Mouse (Mus musculus) neural tube, embryonic 15.5 days (tissue): ENCODE data around the gene Rtn4rl1. TPM values are rescaled to one million over a fixed set of nuclear protein-coding genes. Genes with fewer than 3 reads are reported as not detected.
"Not testable (repeated sequence)": the region's sequence is repeated elsewhere in the genome, so short reads cannot be mapped to it uniquely, and the experiment has no call there.

Experiments used
- ATAC-seq: fragments of 200-750 bp; cut with Nextera tagmentation; 2 replicates; pipeline ENCODE4 v1.8.0; 2017; ENCODE audit warnings: mild to moderate bottlenecking, moderate TSS enrichment, moderate library complexity; ENCODE audit not compliant: low FRiP score
- H3K27ac ChIP-seq: fragments of 300-500 bp; sonication (generic); replicated peaks from 2 replicates; pipeline ENCODE4 v1.5.1; 2015; ENCODE audit warnings: mild to moderate bottlenecking, inconsistent platforms
- H3K27me3 ChIP-seq: fragments of 300-500 bp; sonication (generic); replicated peaks from 2 replicates; pipeline ENCODE4 v1.6.1; 2015; ENCODE audit warnings: inconsistent platforms
- H3K36me3 ChIP-seq: fragments of 300-500 bp; sonication (generic); 2 replicates; pipeline ENCODE4 v1.6.1; 2015; ENCODE audit warnings: inconsistent platforms
- H3K4me1 ChIP-seq: fragments of 300-500 bp; sonication (generic); 2 replicates; pipeline ENCODE4 v1.6.1; 2015; ENCODE audit warnings: inconsistent platforms
- H3K4me2 ChIP-seq: fragments of 300-500 bp; sonication (generic); 2 replicates; pipeline ENCODE4 v1.6.1; 2015; ENCODE audit warnings: inconsistent platforms, mild to moderate bottlenecking, moderate library complexity
- H3K4me3 ChIP-seq: fragments of 300-500 bp; sonication (generic); replicated peaks from 2 replicates; pipeline ENCODE4 v1.5.1; 2015; ENCODE audit warnings: mild to moderate bottlenecking, inconsistent platforms
- H3K9ac ChIP-seq: fragments of 300-500 bp; sonication (generic); replicated peaks from 2 replicates; pipeline ENCODE4 v1.6.1; 2015; ENCODE audit warnings: mild to moderate bottlenecking, inconsistent platforms
- H3K9me3 ChIP-seq: fragments of 300-500 bp; sonication (generic); replicated peaks from 2 replicates; pipeline ENCODE4 v1.6.1; 2016; ENCODE audit warnings: inconsistent platforms
- WGBS: fragments of 180-500 bp; shearing (Covaris S2); methylation state at CpG from one replicate; pipeline ENCODE4 v1.1.7; 2015; ENCODE audit warnings: mixed read lengths; 5-methylcytosine and 5-hydroxymethylcytosine counted together
- polyA plus RNA-seq: library from polyadenylated mRNA; unstranded; fragments of >200 nt; fragmentation: Nextera tagmentation; extraction: Ambion mirVana; gene quantifications from 2 replicates; pipeline ENCODE4 v1.2.1, GENCODE M21; 2015

The Rtn4rl1 gene
- polyA plus RNA-seq, 1 experiment from 2014 or later, result 13.7 TPM

GRCm38 (mm10) chr11:75285893-75286467 is 92.4 kb downstream of the Rtn4rl1 start:
- Histone ChIP-seq H3K4me3 (no peak overlapping the region), H3K27me3 (peaks cover 6% of the 10 kb centered on the region; the same call in 1 of the 2 replicates), H3K9ac (no peak overlapping the region), H3K4me1 (peaks cover 24% of the 10 kb centered on the region), H3K36me3 (no peaks in the 10 kb centered on the region), H3K9me3 (no peaks in the 10 kb centered on the region), H3K4me2 (no peak overlapping the region), H3K27ac (no peak overlapping the region)
- no peak for ATAC-seq
- 52% methylated on average over 4 of the region's 4 CpGs for WGBS

GRCm38 (mm10) chr11:75286868-75287267 is 93.3 kb downstream of the Rtn4rl1 start:
- no peak overlapping the region for H3K9ac ChIP-seq
- H3K9me3 ChIP-seq, result no peaks in the 10 kb centered on the region
- WGBS, result 86% methylated on average over 4 of the region's 4 CpGs
- no peak overlapping the region for H3K27ac ChIP-seq
- no peak overlapping the region for H3K4me2 ChIP-seq
- no peak for ATAC-seq
- no peaks in the 10 kb centered on the region for H3K36me3 ChIP-seq
- H3K27me3 ChIP-seq, result peaks cover 6% of the 10 kb centered on the region; the same call in 1 of the 2 replicates
- H3K4me3 ChIP-seq, result no peak overlapping the region
- H3K4me1 ChIP-seq, result peaks cover 24% of the 10 kb centered on the region

- no peak for ATAC-seq
- H3K4me1 ChIP-seq, result peaks cover 25% of the 10 kb centered on the region
- no peak overlapping the region for H3K27ac ChIP-seq
- H3K9ac ChIP-seq, result no peak overlapping the region
- H3K4me3 ChIP-seq, result no peak overlapping the region
- peaks cover 9% of the 10 kb centered on the region; the same call in 1 of the 2 replicates for H3K27me3 ChIP-seq
- 78% methylated on average over 10 of the region's 10 CpGs for WGBS
- no peaks in the 10 kb centered on the region for H3K36me3 ChIP-seq
- no peak overlapping the region for H3K4me2 ChIP-seq
- H3K9me3 ChIP-seq, result no peaks in the 10 kb centered on the region
Observed at GRCm38 (mm10) chr11:75287940-75288339, 94.4 kb downstream of the Rtn4rl1 start.

GRCm38 (mm10) chr11:75288517-75288916 is 94.9 kb downstream of the Rtn4rl1 start:
- H3K27me3 ChIP-seq, result peaks cover 3% of the 10 kb centered on the region; the same call in 1 of the 2 replicates
- H3K9ac ChIP-seq, result no peak overlapping the region
- peaks cover 30% of the 10 kb centered on the region for H3K4me1 ChIP-seq
- no peak overlapping the region for H3K4me3 ChIP-seq
- no peak for ATAC-seq
- H3K27ac ChIP-seq, result no peak overlapping the region
- WGBS, result 87% methylated on average over 8 of the region's 8 CpGs
- no peaks in the 10 kb centered on the region for H3K36me3 ChIP-seq
- H3K4me2 ChIP-seq, result no peak overlapping the region
- no peaks in the 10 kb centered on the region for H3K9me3 ChIP-seq

GRCm38 (mm10) chr11:75289120-75289519 is 95.5 kb downstream of the Rtn4rl1 start:
- ATAC-seq, result no peak
- no peak overlapping the region for H3K4me3 ChIP-seq

GRCm38 (mm10) chr11:75290566-75291271 is 97.1 kb downstream of the Rtn4rl1 start:
- 12% methylated on average over 6 of the region's 6 CpGs for WGBS
- Histone ChIP-seq H3K4me3 (no peak overlapping the region), H3K9ac (peak overlapping the region; percentile 23; the same call in 1 of the 2 replicates), H3K4me2 (peak overlapping the region; percentile 36; the same call in 1 of the 2 replicates), H3K4me1 (peaks cover 45% of the 10 kb centered on the region), H3K27ac (peak overlapping the region; percentile 76), H3K27me3 (peaks cover 3% of the 10 kb centered on the region; the same call in 1 of the 2 replicates), H3K9me3 (no peaks in the 10 kb centered on the region), H3K36me3 (no peaks in the 10 kb centered on the region)
- peak; percentile 27; the same call in 1 of the 2 replicates for ATAC-seq

More at GRCm38 (mm10) chr11:75289120-75289519, 95.5 kb downstream of the Rtn4rl1 start:
- no peaks in the 10 kb centered on the region for H3K9me3 ChIP-seq
- no peak overlapping the region for H3K27ac ChIP-seq
- no peak overlapping the region for H3K4me2 ChIP-seq
- H3K36me3 ChIP-seq, result no peaks in the 10 kb centered on the region
- WGBS, result 69% methylated on average over 2 of the region's 2 CpGs
- no peak overlapping the region for H3K9ac ChIP-seq
- peaks cover 36% of the 10 kb centered on the region for H3K4me1 ChIP-seq
- H3K27me3 ChIP-seq, result peaks cover 3% of the 10 kb centered on the region; the same call in 1 of the 2 replicates

GRCm38 (mm10) chr11:75291389-75292215 is 98.0 kb downstream of the Rtn4rl1 start:
- H3K27ac ChIP-seq, result peak overlapping the region; percentile 76
- 18% methylated on average over 25 of the region's 25 CpGs for WGBS
- peaks cover 3% of the 10 kb centered on the region; the same call in 1 of the 2 replicates for H3K27me3 ChIP-seq
- H3K9me3 ChIP-seq, result no peaks in the 10 kb centered on the region
- ATAC-seq, result peak; percentile 57; the same call in 1 of the 2 replicates
- H3K4me3 ChIP-seq, result no peak overlapping the region
- peak overlapping the region; percentile 23; the same call in 1 of the 2 replicates for H3K9ac ChIP-seq
- H3K4me2 ChIP-seq, result peak overlapping the region; percentile 36
- H3K36me3 ChIP-seq, result no peaks in the 10 kb centered on the region
- peaks cover 45% of the 10 kb centered on the region for H3K4me1 ChIP-seq

- Histone ChIP-seq H3K36me3 (no peaks in the 10 kb centered on the region), H3K9me3 (no peaks in the 10 kb centered on the region), H3K4me1 (peaks cover 45% of the 10 kb centered on the region), H3K4me3 (no peak overlapping the region), H3K9ac (peak overlapping the region; percentile 28; the same call in 1 of the 2 replicates), H3K4me2 (peak overlapping the region; percentile 36), H3K27ac (peak overlapping the region; percentile 76), H3K27me3 (peaks cover 3% of the 10 kb centered on the region; the same call in 1 of the 2 replicates)
- 38% methylated on average over 7 of the region's 7 CpGs for WGBS
- peak; percentile 74 for ATAC-seq
Observed at GRCm38 (mm10) chr11:75292281-75292680, 98.7 kb downstream of the Rtn4rl1 start.

GRCm38 (mm10) chr11:75293852-75294361 is 100.3 kb downstream of the Rtn4rl1 start:
- 0 out of 2 replicates have a peak overlapping the region, but pooled peaks have one; percentile 10 for H3K9ac ChIP-seq
- peaks cover 52% of the 10 kb centered on the region for H3K4me1 ChIP-seq
- peaks cover 3% of the 10 kb centered on the region; the same call in 1 of the 2 replicates for H3K27me3 ChIP-seq
- no peaks in the 10 kb centered on the region for H3K36me3 ChIP-seq
- ATAC-seq, result no peak
- H3K4me3 ChIP-seq, result no peak overlapping the region
- peak overlapping the region; percentile 25; the same call in 1 of the 2 replicates for H3K4me2 ChIP-seq
- 32% methylated on average over 21 of the region's 21 CpGs for WGBS
- peak overlapping the region; percentile 76 for H3K27ac ChIP-seq
- H3K9me3 ChIP-seq, result no peaks in the 10 kb centered on the region

- WGBS, result 65% methylated on average over 9 of the region's 9 CpGs
- ATAC-seq, result no peak
- Histone ChIP-seq H3K4me1 (peaks cover 58% of the 10 kb centered on the region), H3K4me2 (no peak overlapping the region), H3K9ac (no peak overlapping the region), H3K27ac (peak overlapping the region; percentile 76; the same call in 1 of the 2 replicates), H3K4me3 (no peak overlapping the region), H3K9me3 (no peaks in the 10 kb centered on the region), H3K36me3 (no peaks in the 10 kb centered on the region), H3K27me3 (peaks cover 3% of the 10 kb centered on the region; the same call in 1 of the 2 replicates)
Observed at GRCm38 (mm10) chr11:75294862-75295261, 101.3 kb downstream of the Rtn4rl1 start.

- not testable (repeated sequence) for H3K27me3 ChIP-seq, H3K27ac ChIP-seq, H3K4me2 ChIP-seq, H3K4me3 ChIP-seq, ATAC-seq, H3K9ac ChIP-seq, H3K36me3 ChIP-seq, H3K9me3 ChIP-seq
- 92% methylated on average over 4 of the region's 5 CpGs for WGBS
- H3K4me1 ChIP-seq, result peaks cover 62% of the 10 kb centered on the region
Observed at GRCm38 (mm10) chr11:75295534-75295933, 102.0 kb downstream of the Rtn4rl1 start.
